Mouse (Mus musculus) adrenal gland, postnatal 36 days (tissue): ENCODE data around the gene Krtap5-5. TPM values are rescaled to one million over a fixed set of nuclear protein-coding genes. Genes with fewer than 3 reads are reported as not detected.
"Not testable (repeated sequence)": the region's sequence is repeated elsewhere in the genome, so short reads cannot be mapped to it uniquely, and the experiment has no call there.

Experiments
- DNase-seq, 2 experiments: peaks; one replicate each; pipeline ENCODE4 v3.0.0; 2021; ENCODE audit warnings: mixed read lengths in 1 of 2
- long read RNA-seq, 2 experiments: library from polyadenylated mRNA; stranded (forward); transcript quantifications; one replicate each; pipeline ENCODE4 v2.0.0; 2021; ENCODE audit warnings: borderline sequencing depth in 2 of 2
- total RNA-seq, 2 experiments: library from RNA; stranded (reverse); gene quantifications; 2 replicates each; pipeline ENCODE4 v1.2.3; 2021

Gene Krtap5-5
- not detected for total RNA-seq
- long read RNA-seq, experiment 1 = 0 reads
- long read RNA-seq, experiment 2 = 0 reads

GRCm38 (mm10) chr7:142229871-142230270 is at the start of gene Krtap5-5:
Krtap5-5 (minus strand) TSS chr7:142229971.
- not testable (repeated sequence) for DNase-seq

- DNase-seq = not testable (repeated sequence)
Observed at GRCm38 (mm10) chr7:142279291-142279690, 49.5 kb upstream of the Krtap5-5 start.

- DNase-seq = peak; percentile 73 to 86
Observed at GRCm38 (mm10) chr7:142278183-142278582, 48.4 kb upstream of the Krtap5-5 start.

- not testable (repeated sequence) for DNase-seq
Observed at GRCm38 (mm10) chr7:142274263-142274662, 44.5 kb upstream of the Krtap5-5 start, which contains the start of gene Gm4559. Gm4559 (minus strand) TSS chr7:142274363.

- not testable (repeated sequence) for DNase-seq
Observed at GRCm38 (mm10) chr7:142258254-142258653, 28.5 kb upstream of the Krtap5-5 start, which contains the start of gene Gm2431. Gm2431 (minus strand) TSS chr7:142258354.

GRCm38 (mm10) chr7:142255517-142255916 is 25.7 kb upstream of the Krtap5-5 start:
- peak; percentile 36 to 61 for DNase-seq

GRCm38 (mm10) chr7:142249824-142250223 is 20.1 kb upstream of the Krtap5-5 start:
- peak; percentile 28 to 57 for DNase-seq

- no peak for DNase-seq
Observed at GRCm38 (mm10) chr7:142240978-142241377, 11.2 kb upstream of the Krtap5-5 start, which contains the start of gene Gm40460. Gm40460 (minus strand) TSS chr7:142241078.

- DNase-seq = no peak
Observed at GRCm38 (mm10) chr7:142231540-142231939, 1.8 kb upstream of the Krtap5-5 start.

GRCm38 (mm10) chr7:142224518-142224917 is 5.3 kb downstream of the Krtap5-5 start:
- no peak for DNase-seq

- not testable (repeated sequence) for DNase-seq
Observed at GRCm38 (mm10) chr7:142212136-142212535, 17.6 kb downstream of the Krtap5-5 start.

- no peak for DNase-seq
Observed at GRCm38 (mm10) chr7:142211559-142211958, 18.2 kb downstream of the Krtap5-5 start, which contains the start of gene Gm7579. Gm7579 (plus strand) TSS chr7:142211859.

- not testable (repeated sequence) for DNase-seq
Observed at GRCm38 (mm10) chr7:142206891-142207290, 22.9 kb downstream of the Krtap5-5 start.

- DNase-seq = no peak
Observed at GRCm38 (mm10) chr7:142205488-142205887, 24.3 kb downstream of the Krtap5-5 start.

- DNase-seq = no peak
Observed at GRCm38 (mm10) chr7:142201064-142201463, 28.7 kb downstream of the Krtap5-5 start, which contains the start of gene Krtap5-3. Krtap5-3 (plus strand) TSS chr7:142201364.

- DNase-seq = no peak
Observed at GRCm38 (mm10) chr7:142198748-142199147, 31.0 kb downstream of the Krtap5-5 start.

- DNase-seq = no peak
Observed at GRCm38 (mm10) chr7:142190289-142190688, 39.5 kb downstream of the Krtap5-5 start, which contains the start of gene Gm10153. Gm10153 (minus strand) TSS chr7:142190389.

GRCm38 (mm10) chr7:142188156-142188555 is 41.6 kb downstream of the Krtap5-5 start:
- DNase-seq = no peak

GRCm38 (mm10) chr7:142181021-142181420 is 48.8 kb downstream of the Krtap5-5 start:
- DNase-seq = no peak

Other genes with a start within 250 kb of the Krtap5-5 start
- gene Mob2, start 168.9 kb downstream of the Krtap5-5 start, total RNA-seq = 10 to 100 TPM; 48.1 to 58.4 TPM
- gene Dusp8, start 134.1 kb downstream of the Krtap5-5 start, total RNA-seq = 10 to 100 TPM in 1 of 2 experiments, 1 to 10 TPM in 1; 7.4 to 28.9 TPM
- gene Gm45618, start 109.2 kb downstream of the Krtap5-5 start, total RNA-seq = not detected
- not detected for gene Gm39115, start 93.9 kb downstream of the Krtap5-5 start, total RNA-seq
- gene Gm45337, start 85.4 kb downstream of the Krtap5-5 start, total RNA-seq = not detected
- gene Gm29735, start 72.9 kb downstream of the Krtap5-5 start, total RNA-seq = not detected
- gene Gm4553, start 64.2 kb downstream of the Krtap5-5 start, total RNA-seq = not detected
- not detected for gene Krtap5-2, start 54.0 kb downstream of the Krtap5-5 start, total RNA-seq
- gene Gm10153, start 39.6 kb downstream of the Krtap5-5 start, total RNA-seq = not detected
- gene Krtap5-3, start 28.6 kb downstream of the Krtap5-5 start, total RNA-seq = not detected
- gene Gm7579, start 18.1 kb downstream of the Krtap5-5 start, total RNA-seq = not detected
- gene Gm40460, start 11.1 kb upstream of the Krtap5-5 start, total RNA-seq = not detected
- not detected for gene Gm2431, start 28.4 kb upstream of the Krtap5-5 start, total RNA-seq
- gene Gm4559, start 44.4 kb upstream of the Krtap5-5 start, total RNA-seq = not detected
- not detected for gene Krtap5-1, start 67.1 kb upstream of the Krtap5-5 start, total RNA-seq
- not detected for gene Krtap5-4, start 73.6 kb upstream of the Krtap5-5 start, total RNA-seq
- 1 to 10 TPM; 3.0 to 4.4 TPM for gene Ifitm10, start 143.8 kb upstream of the Krtap5-5 start, total RNA-seq
- gene Gm49369, start 152.7 kb upstream of the Krtap5-5 start, total RNA-seq = 1 to 10 TPM; 2.6 to 3.3 TPM
- gene Ctsd, start 158.1 kb upstream of the Krtap5-5 start, total RNA-seq = 1,000 to 10,000 TPM in 1 of 2 experiments, 100 to 1,000 TPM in 1; 932 to 1,123 TPM
- not detected for gene Syt8, start 204.9 kb upstream of the Krtap5-5 start, total RNA-seq
- gene Tnni2, start 211.8 kb upstream of the Krtap5-5 start, total RNA-seq = under 1 TPM; 0.50 to 0.89 TPM
- 10 to 100 TPM; 16.8 to 23.1 TPM for gene Lsp1, start 230.8 kb upstream of the Krtap5-5 start, total RNA-seq